Mouse (Mus musculus) CH12.LX (cell line): ENCODE measurements around the gene Pik3c2b. TPM values are rescaled to one million over a fixed set of nuclear protein-coding genes. Genes with fewer than 3 reads are reported as not detected.

Experiments used
- DNase-seq: peaks from one replicate; pipeline ENCODE4 v3.0.0-alpha.2; 2013; ENCODE audit errors: extremely low read depth
- H3K27ac ChIP-seq: 2 replicates; pipeline ENCODE4 v1.5.1; 2012; ENCODE audit warnings: low read depth, mild to moderate bottlenecking, control low read depth, moderate library complexity; ENCODE audit not compliant: insufficient read depth
- H3K27me3 ChIP-seq: replicated peaks from 2 replicates; pipeline ENCODE3; 2012; ENCODE audit warnings: inconsistent platforms
- H3K36me3 ChIP-seq, 2 experiments: replicated peaks in 1 of 2; 2 replicates each; pipeline versions ENCODE3 to v1.6.1; 2012; ENCODE audit warnings: inconsistent platforms in 1 of 2, low read length in 1 of 2, mild to moderate bottlenecking in 1 of 2, mixed read lengths in 1 of 2, moderate library complexity in 1 of 2; ENCODE audit not compliant: control insufficient read depth in 1 of 2, insufficient read depth in 1 of 2
- H3K4me1 ChIP-seq, 2 experiments: 2 replicates each; pipeline ENCODE4 v1.6.1; 2012; ENCODE audit warnings: inconsistent platforms in 1 of 2, moderate library complexity in 1 of 2; ENCODE audit not compliant: insufficient read depth in 2 of 2, control insufficient read depth in 1 of 2
- H3K4me2 ChIP-seq: 2 replicates; pipeline ENCODE4 v1.6.1; 2012; ENCODE audit warnings: low read depth, mild to moderate bottlenecking, control low read depth; ENCODE audit not compliant: poor library complexity, insufficient read depth, severe bottlenecking
- H3K4me3 ChIP-seq, 3 experiments: fragments of 150-350 bp in 1 of 3; sonication (generic) in 1 of 3; replicated peaks in 1 of 3; 2 replicates each; pipeline versions ENCODE3 to v1.5.1; 2011 to 2012; ENCODE audit warnings: low read depth in 2 of 3, low read length in 2 of 3, mild to moderate bottlenecking in 2 of 3, moderate library complexity in 2 of 3, control low read depth in 1 of 3, improper control_type of control experiment in 1 of 3, inconsistent platforms in 1 of 3, mixed read lengths in 1 of 3; ENCODE audit not compliant: poor library complexity in 1 of 3
- H3K79me2 ChIP-seq: replicated peaks from 2 replicates; pipeline ENCODE4 v1.6.1; 2012; ENCODE audit warnings: mild to moderate bottlenecking, moderate library complexity; ENCODE audit not compliant: control insufficient read depth, poor library complexity, insufficient read depth, severe bottlenecking; ENCODE audit errors: extremely low read depth
- H3K9ac ChIP-seq: 2 replicates; pipeline ENCODE4 v1.6.1; 2012; ENCODE audit warnings: low read depth, mild to moderate bottlenecking, control low read depth, moderate library complexity; ENCODE audit not compliant: insufficient read depth
- H3K9me3 ChIP-seq: replicated peaks from 2 replicates; pipeline ENCODE3; 2012; ENCODE audit warnings: low read length, inconsistent platforms, mixed read lengths
- BHLHE40 ChIP-seq: IDR thresholded peaks from 2 replicates; pipeline ENCODE4 v1.6.1; 2011; ENCODE audit warnings: mild to moderate bottlenecking, low read depth, low read length, improper control_type of control experiment
- CHD1 ChIP-seq: IDR thresholded peaks from 2 replicates; pipeline ENCODE4 v1.6.1; 2012; ENCODE audit warnings: low read depth, low read length, improper control_type of control experiment, inconsistent platforms
- EP300 ChIP-seq: IDR thresholded peaks from 2 replicates; pipeline ENCODE4 v1.6.1; 2011; ENCODE audit warnings: low read length, improper control_type of control experiment
- HCFC1 ChIP-seq: IDR thresholded peaks from 2 replicates; pipeline ENCODE4 v1.6.1; 2012; ENCODE audit warnings: low read depth, mild to moderate bottlenecking, inconsistent platforms, low read length, improper control_type of control experiment
- IRF4 ChIP-seq: IDR thresholded peaks from 2 replicates; pipeline ENCODE4 v1.6.1; 2014; ENCODE audit warnings: low read depth, mild to moderate bottlenecking, inconsistent platforms, low read length, improper control_type of control experiment
- POLR2AphosphoS2 ChIP-seq: IDR thresholded peaks from 2 replicates; pipeline ENCODE4 v1.6.1; 2011; ENCODE audit warnings: low read depth, low read length, improper control_type of control experiment
- RCOR1 ChIP-seq: conservative IDR thresholded peaks from 2 replicates; pipeline ENCODE4 v1.6.1; 2012; ENCODE audit warnings: low read depth, mild to moderate bottlenecking, inconsistent platforms, low read length, improper control_type of control experiment
- TCF12 ChIP-seq: IDR thresholded peaks from 2 replicates; pipeline ENCODE4 v1.6.1; 2014; ENCODE audit warnings: low read depth, mild to moderate bottlenecking, inconsistent platforms, low read length, improper control_type of control experiment
- ZC3H11A ChIP-seq: IDR thresholded peaks from 2 replicates; pipeline ENCODE4 v1.6.1; 2012; ENCODE audit warnings: low read depth, mild to moderate bottlenecking, inconsistent platforms, low read length, improper control_type of control experiment
- ZMIZ1 ChIP-seq: IDR thresholded peaks from 2 replicates; pipeline ENCODE4 v1.6.1; 2012; ENCODE audit warnings: low read depth, mild to moderate bottlenecking, inconsistent platforms, low read length, improper control_type of control experiment
- ZNF384 ChIP-seq: IDR thresholded peaks from 2 replicates; pipeline ENCODE4 v1.6.1; 2012; ENCODE audit warnings: low read depth, low read length, improper control_type of control experiment, inconsistent platforms
- dilution Hi-C: fragments of 300-500 bp; cut with MboI; formaldehyde crosslinking; loops from 2 replicates; pipeline ENCODE4 v1.14.3; 2020; ENCODE audit warnings: low sequenced_read_pairs; ENCODE audit not compliant: extremely low pct_unique_long_range_greater_than_20kb, extremely low pct_ligation_motif_present
- in situ Hi-C: fragments of 300-500 bp; cut with MboI; formaldehyde crosslinking; loops from 3 replicates; pipeline ENCODE4 v1.14.3; 2019; ENCODE audit warnings: low sequenced_read_pairs, low pct_ligation_motif_present, low pct_unique_long_range_greater_than_20kb, mixed read lengths
- polyA plus RNA-seq: library from polyadenylated mRNA; unstranded; fragments of >175 nt; gene quantifications from 2 replicates; pipeline ENCODE4 v1.2.1, GENCODE M21; 2012; ENCODE audit warnings: low read depth; ENCODE audit not compliant: insufficient read length
- total RNA-seq, 2 experiments: library from RNA; depleted of rRNA; stranded (reverse); fragments of 300-350 nt in 1 of 2; fragments of >200 nt in 1 of 2; gene quantifications; 2 replicates each; pipeline ENCODE4 v1.2.3; 2012 to 2014

The Pik3c2b gene
- total and polyA plus RNA-seq, 3 experiments, result 8.7 to 16.5 (median 12.0) TPM

- in situ Hi-C loops (loop anchor here (25.0 kb wide), 1 partner anchor 335 kb away; the partner anchor contains the start of genes Etnk2 and Ren1), dilution Hi-C loops (no loop called here)
- H3K27ac ChIP-seq, result no peak overlapping the region
- peaks cover 32% of the 10 kb centered on the region for H3K79me2 ChIP-seq
- H3K4me2 ChIP-seq, result no peak overlapping the region
- no peaks in the 10 kb centered on the region for H3K9me3 ChIP-seq
- DNase-seq, result no peak
- no peak overlapping the region for H3K9ac ChIP-seq
- no peak overlapping the region for H3K4me3 ChIP-seq
- no peaks in the 10 kb centered on the region for H3K27me3 ChIP-seq
- H3K4me1 ChIP-seq, result peaks cover 0 to 33% of the 10 kb centered on the region in 2 experiments; a peak in 2 of 4 replicates
- peaks cover 0 to 3% of the 10 kb centered on the region in 2 experiments for H3K36me3 ChIP-seq
- TF ChIP-seq IRF4, result no peak
- TF ChIP-seq ZNF384, result no peak
- TF ChIP-seq CHD1, result no peak
- TF ChIP-seq POLR2AphosphoS2, result no peak
- TF ChIP-seq ZMIZ1, result no peak
- no peak for TF ChIP-seq EP300
These were observed 18.3 kb upstream of the Pik3c2b start for GRCm38 (mm10) chr1:133027126-133027525.

- Histone ChIP-seq H3K4me2 (no peak overlapping the region), H3K36me3 (no peaks in the 10 kb centered on the region), H3K27ac (no peak overlapping the region), H3K9me3 (no peaks in the 10 kb centered on the region), H3K27me3 (no peaks in the 10 kb centered on the region), H3K4me1 (peaks cover 0 to 33% of the 10 kb centered on the region in 2 experiments; a peak in 2 of 4 replicates), H3K79me2 (peaks cover 24% of the 10 kb centered on the region), H3K4me3 (no peak overlapping the region), H3K9ac (no peak overlapping the region)
- no peak for DNase-seq
- TF ChIP-seq TCF12 (no peak), IRF4 (no peak), BHLHE40 (no peak)
- in situ Hi-C loops (loop anchor here (25.0 kb wide), 1 partner anchor 334 kb away; the partner anchor contains the start of genes Etnk2 and Ren1), dilution Hi-C loops (no loop called here)
These were observed 17.5 kb upstream of the Pik3c2b start for GRCm38 (mm10) chr1:133027980-133028379.

DNA sequence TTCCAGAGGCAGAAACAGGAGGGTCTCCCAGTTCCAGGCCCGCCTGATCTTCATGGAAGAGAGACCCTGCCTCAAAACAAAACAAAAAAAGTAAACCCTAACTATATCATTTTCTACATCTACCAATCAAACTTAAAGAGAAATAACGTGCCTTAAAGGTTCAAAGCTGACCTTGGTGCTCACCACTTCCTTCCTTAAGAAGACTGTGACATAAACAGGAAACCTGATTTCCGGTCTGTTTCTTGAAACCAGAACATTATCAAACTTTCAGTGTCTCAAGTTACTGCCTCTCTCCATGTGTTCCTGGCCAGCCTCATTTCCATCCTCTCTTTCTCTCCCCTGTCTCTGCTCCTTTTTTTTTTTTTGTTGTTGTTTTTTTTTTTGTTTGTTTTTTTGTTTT, 15.7 kb upstream of the Pik3c2b start:
- in situ Hi-C loops, result loop anchor here (25.0 kb wide), 1 partner anchor 333 kb away; the partner anchor contains the start of genes Etnk2 and Ren1
- DNase-seq, result no peak

More for the DNA sequence above, 15.7 kb upstream of the Pik3c2b start:
- Histone ChIP-seq H3K9ac (no peak overlapping the region), H3K27me3 (no peaks in the 10 kb centered on the region), H3K36me3 (no peaks in the 10 kb centered on the region), H3K79me2 (peaks cover 6% of the 10 kb centered on the region; the same call in 1 of the 2 replicates), H3K4me3 (no peak overlapping the region), H3K4me2 (no peak overlapping the region), H3K27ac (no peak overlapping the region), H3K9me3 (no peaks in the 10 kb centered on the region), H3K4me1 (peaks cover 0 to 33% of the 10 kb centered on the region in 2 experiments; a peak in 2 of 4 replicates)
- TF ChIP-seq ZC3H11A (no peak), HCFC1 (no peak), ZNF384 (0 out of 2 replicates have a peak, but pooled peaks have one; percentile 15), IRF4 (no peak), POLR2AphosphoS2 (no peak), RCOR1 (no peak)
- dilution Hi-C loops, result no loop called here
